Mouse (Mus musculus): Measurements from ENCODE around the gene Tarsl2. TPM values are rescaled to one million over a fixed set of nuclear protein-coding genes. Genes with fewer than 3 reads are reported as not detected.

Gene Tarsl2
- polyA plus RNA-seq, 1 experiment from 2014 or later = 14.0 TPM

- Histone ChIP-seq H3K36me3 (ENCODE audit: control insufficient read depth, insufficient read depth, low read length) (no peaks in the 10 kb centered on the region), H3K27me3 (ENCODE audit: control insufficient read depth, insufficient read depth, low read length) (peaks cover 6% of the 10 kb centered on the region), H3K9me3 (ENCODE audit: control insufficient read depth, low read length) (no peaks in the 10 kb centered on the region), H3K4me2 (replicated peaks; ENCODE audit: low read depth, low read length) (no peak overlapping the region), H3K4me1 (ENCODE audit: control insufficient read depth, insufficient read depth, low read length) (no peaks in the 10 kb centered on the region), H3K9ac (ENCODE audit: low read depth, low read length) (no peak overlapping the region), H3K4me3 (ENCODE audit: low read length) (no peak overlapping the region), H3K27ac (ENCODE audit: low read depth, low read length) (no peak overlapping the region)
- no peak for ATAC-seq (ENCODE audit: low FRiP score, low TSS enrichment)
- 76% methylated on average over 6 of the region's 6 CpGs for WGBS
Measured at GRCm38 (mm10) chr7:65642371-65643304, 2.1 kb upstream of the Tarsl2 start.

- no peaks in the 10 kb centered on the region for H3K4me1 ChIP-seq (ENCODE audit: control insufficient read depth, insufficient read depth, low read length)
- ATAC-seq (ENCODE audit: low FRiP score, low TSS enrichment) = no peak
- H3K27ac ChIP-seq (ENCODE audit: low read depth, low read length) = no peak overlapping the region
- peak overlapping the region; percentile 57 for H3K4me3 ChIP-seq (ENCODE audit: low read length)
- H3K4me2 ChIP-seq (replicated peaks; ENCODE audit: low read depth, low read length) = peak overlapping the region; percentile 70
- no peak overlapping the region for H3K9ac ChIP-seq (ENCODE audit: low read depth, low read length)
- H3K36me3 ChIP-seq (ENCODE audit: control insufficient read depth, insufficient read depth, low read length) = no peaks in the 10 kb centered on the region
- no peaks in the 10 kb centered on the region for H3K9me3 ChIP-seq (ENCODE audit: control insufficient read depth, low read length)
- H3K27me3 ChIP-seq (ENCODE audit: control insufficient read depth, insufficient read depth, low read length) = peaks cover 6% of the 10 kb centered on the region
- WGBS = 41% methylated on average over 6 of the region's 6 CpGs
Measured at GRCm38 (mm10) chr7:65643861-65644421, 757 bp upstream of the Tarsl2 start.

GRCm38 (mm10) chr7:65645996-65646395 is 1.3 kb downstream of the Tarsl2 start:
- peaks cover 6% of the 10 kb centered on the region for H3K27me3 ChIP-seq (ENCODE audit: control insufficient read depth, insufficient read depth, low read length)
- H3K27ac ChIP-seq (ENCODE audit: low read depth, low read length) = no peak overlapping the region
- H3K9me3 ChIP-seq (ENCODE audit: control insufficient read depth, low read length) = no peaks in the 10 kb centered on the region; the same call in 1 of the 2 replicates
- H3K4me2 ChIP-seq (replicated peaks; ENCODE audit: low read depth, low read length) = no peak overlapping the region
- no peaks in the 10 kb centered on the region for H3K4me1 ChIP-seq (ENCODE audit: control insufficient read depth, insufficient read depth, low read length)
- H3K36me3 ChIP-seq (ENCODE audit: control insufficient read depth, insufficient read depth, low read length) = no peaks in the 10 kb centered on the region
- 76% methylated on average over 8 of the region's 8 CpGs for WGBS
- H3K4me3 ChIP-seq (ENCODE audit: low read length) = no peak overlapping the region
- no peak for ATAC-seq (ENCODE audit: low FRiP score, low TSS enrichment)
- H3K9ac ChIP-seq (ENCODE audit: low read depth, low read length) = no peak overlapping the region

- WGBS = 91% methylated on average over 4 of the region's 4 CpGs
- Histone ChIP-seq H3K4me3 (ENCODE audit: low read length) (no peak overlapping the region), H3K4me1 (ENCODE audit: control insufficient read depth, insufficient read depth, low read length) (no peaks in the 10 kb centered on the region), H3K27me3 (ENCODE audit: control insufficient read depth, insufficient read depth, low read length) (no peaks in the 10 kb centered on the region), H3K4me2 (replicated peaks; ENCODE audit: low read depth, low read length) (no peak overlapping the region), H3K27ac (ENCODE audit: low read depth, low read length) (no peak overlapping the region), H3K36me3 (ENCODE audit: control insufficient read depth, insufficient read depth, low read length) (no peaks in the 10 kb centered on the region; the same call in 1 of the 2 replicates), H3K9ac (ENCODE audit: low read depth, low read length) (no peak overlapping the region), H3K9me3 (ENCODE audit: control insufficient read depth, low read length) (no peaks in the 10 kb centered on the region; the same call in 1 of the 2 replicates)
- ATAC-seq (ENCODE audit: low FRiP score, low TSS enrichment) = no peak
Measured at GRCm38 (mm10) chr7:65650662-65651061, 6.0 kb downstream of the Tarsl2 start.

GRCm38 (mm10) chr7:65657490-65658120 is 12.9 kb downstream of the Tarsl2 start:
- H3K27ac ChIP-seq (ENCODE audit: low read depth, low read length) = no peak overlapping the region
- H3K4me2 ChIP-seq (replicated peaks; ENCODE audit: low read depth, low read length) = no peak overlapping the region
- H3K9ac ChIP-seq (ENCODE audit: low read depth, low read length) = no peak overlapping the region
- no peak for ATAC-seq (ENCODE audit: low FRiP score, low TSS enrichment)
- no peaks in the 10 kb centered on the region for H3K4me1 ChIP-seq (ENCODE audit: control insufficient read depth, insufficient read depth, low read length)
- H3K4me3 ChIP-seq (ENCODE audit: low read length) = no peak overlapping the region
- WGBS = 93% methylated on average over 2 of the region's 2 CpGs
- H3K9me3 ChIP-seq (ENCODE audit: control insufficient read depth, low read length) = no peaks in the 10 kb centered on the region
- H3K36me3 ChIP-seq (ENCODE audit: control insufficient read depth, insufficient read depth, low read length) = no peaks in the 10 kb centered on the region; the same call in 1 of the 2 replicates
- H3K27me3 ChIP-seq (ENCODE audit: control insufficient read depth, insufficient read depth, low read length) = no peaks in the 10 kb centered on the region

DNA sequence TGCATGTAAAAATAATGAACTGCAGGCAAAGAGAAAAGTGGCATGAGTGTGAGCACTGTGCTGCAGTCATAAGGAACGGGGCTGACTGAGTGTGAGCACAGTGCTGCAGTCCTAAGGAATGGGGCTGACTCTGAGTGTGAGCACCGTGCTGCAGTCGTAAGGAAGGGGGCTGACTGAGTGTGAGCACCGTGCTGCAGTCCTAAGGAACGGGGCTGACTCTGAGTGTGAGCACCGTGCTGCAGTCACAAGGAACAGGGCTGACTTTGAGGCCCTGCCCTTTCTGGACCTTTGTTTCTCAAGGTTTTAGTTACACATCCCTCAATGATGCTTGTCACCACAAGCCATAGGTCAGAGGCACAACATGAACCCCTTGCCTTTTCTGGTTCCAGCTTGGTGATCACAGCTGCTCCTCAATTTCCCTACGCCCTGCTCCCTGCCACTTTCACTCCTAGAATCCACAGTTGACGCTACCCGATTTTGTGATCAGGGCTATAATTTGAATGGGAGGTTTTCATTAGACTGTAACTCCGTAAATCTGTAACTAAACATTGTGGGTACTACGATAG is 18.6 kb downstream of the Tarsl2 start:
- 41% methylated on average over 11 of the region's 11 CpGs for WGBS
- H3K9ac ChIP-seq (ENCODE audit: low read depth, low read length) = no peak overlapping the region
- ATAC-seq (ENCODE audit: low FRiP score, low TSS enrichment) = peak; percentile 66; the same call in 1 of the 2 replicates

GRCm38 (mm10) chr7:65663886-65664285 is 19.2 kb downstream of the Tarsl2 start:
- Histone ChIP-seq H3K27me3 (ENCODE audit: control insufficient read depth, insufficient read depth, low read length) (no peaks in the 10 kb centered on the region), H3K9me3 (ENCODE audit: control insufficient read depth, low read length) (no peaks in the 10 kb centered on the region), H3K36me3 (ENCODE audit: control insufficient read depth, insufficient read depth, low read length) (peaks cover 4% of the 10 kb centered on the region; the same call in 1 of the 2 replicates), H3K9ac (ENCODE audit: low read depth, low read length) (no peak overlapping the region), H3K4me3 (ENCODE audit: low read length) (no peak overlapping the region), H3K4me1 (ENCODE audit: control insufficient read depth, insufficient read depth, low read length) (peaks cover 4% of the 10 kb centered on the region), H3K27ac (ENCODE audit: low read depth, low read length) (no peak overlapping the region; the same call in 1 of the 2 replicates), H3K4me2 (replicated peaks; ENCODE audit: low read depth, low read length) (0 out of 2 replicates have a peak overlapping the region, but pooled peaks have one; percentile 8)
- WGBS = 63% methylated on average over 14 of the region's 14 CpGs
- peak; percentile 46; the same call in 1 of the 2 replicates for ATAC-seq (ENCODE audit: low FRiP score, low TSS enrichment)

More for the DNA sequence above, 18.6 kb downstream of the Tarsl2 start:
- peaks cover 4% of the 10 kb centered on the region; the same call in 1 of the 2 replicates for H3K36me3 ChIP-seq (ENCODE audit: control insufficient read depth, insufficient read depth, low read length)
- H3K27me3 ChIP-seq (ENCODE audit: control insufficient read depth, insufficient read depth, low read length) = no peaks in the 10 kb centered on the region
- no peak overlapping the region; the same call in 1 of the 2 replicates for H3K27ac ChIP-seq (ENCODE audit: low read depth, low read length)
- no peak overlapping the region for H3K4me3 ChIP-seq (ENCODE audit: low read length)
- peaks cover 4% of the 10 kb centered on the region for H3K4me1 ChIP-seq (ENCODE audit: control insufficient read depth, insufficient read depth, low read length)
- no peaks in the 10 kb centered on the region for H3K9me3 ChIP-seq (ENCODE audit: control insufficient read depth, low read length)
- 0 out of 2 replicates have a peak overlapping the region, but pooled peaks have one; percentile 8 for H3K4me2 ChIP-seq (replicated peaks; ENCODE audit: low read depth, low read length)

DNA sequence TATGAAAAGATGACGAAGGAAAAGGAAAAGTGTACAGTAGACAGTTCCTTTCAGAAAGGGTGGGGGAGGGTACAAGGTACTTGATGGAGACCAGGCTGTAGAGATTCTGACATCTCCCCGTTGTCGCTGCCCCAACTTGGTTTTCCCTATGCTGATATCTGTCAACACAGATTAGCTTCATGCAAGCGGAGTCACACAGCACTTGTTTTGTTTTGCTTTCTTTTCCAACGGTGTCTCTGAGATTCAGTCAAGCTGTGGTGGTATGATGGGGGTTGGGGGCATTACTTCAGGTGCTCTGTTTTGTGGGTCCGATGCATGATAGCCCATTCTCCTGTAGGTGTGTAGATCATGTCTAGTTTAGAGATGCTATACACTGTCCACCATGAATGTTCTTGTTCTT is 22.8 kb downstream of the Tarsl2 start:
- H3K4me1 ChIP-seq (ENCODE audit: control insufficient read depth, insufficient read depth, low read length) = peaks cover 4% of the 10 kb centered on the region
- 90% methylated on average over 6 of the region's 6 CpGs for WGBS

More for the DNA sequence above, 22.8 kb downstream of the Tarsl2 start:
- Histone ChIP-seq H3K9ac (ENCODE audit: low read depth, low read length) (no peak overlapping the region), H3K9me3 (ENCODE audit: control insufficient read depth, low read length) (no peaks in the 10 kb centered on the region), H3K4me3 (ENCODE audit: low read length) (no peak overlapping the region), H3K27ac (ENCODE audit: low read depth, low read length) (no peak overlapping the region), H3K27me3 (ENCODE audit: control insufficient read depth, insufficient read depth, low read length) (no peaks in the 10 kb centered on the region), H3K36me3 (ENCODE audit: control insufficient read depth, insufficient read depth, low read length) (peaks cover 4% of the 10 kb centered on the region; the same call in 1 of the 2 replicates), H3K4me2 (replicated peaks; ENCODE audit: low read depth, low read length) (no peak overlapping the region)
- no peak for ATAC-seq (ENCODE audit: low FRiP score, low TSS enrichment)

Data from kidney, embryonic 14.5 days (tissue).